Comparison of ENCODE assay signal across 1 mouse cellular context in genomic region chr10:45017851-45018250, GRCm38 (mm10).
TF ChIP-seq lines count a peak whose summit lies in the region.

No protein-coding gene starts in this region.

TF ChIP-seq in CH12.LX, 34 proteins besides CTCF, POLR2A, EP300 and RAD21:
- TF ChIP-seq NELFE (IDR thresholded peaks at IDR 0.05; ENCODE audit: low read depth, low read length) (no peak), NRF1 (IDR thresholded peaks at IDR 0.05; ENCODE audit: low read depth, low read length) (peak; percentile 77), ETS1 (conservative IDR thresholded peaks at IDR 0.05; ENCODE audit: low read depth, low read length) (0 out of 2 replicates have a peak, but pooled peaks have one; percentile 17)
TF ChIP-seq in CH12.LX: peak in this region for 2.
